Mouse (Mus musculus) spleen, adult 2 months (tissue): ENCODE results near the gene Ggt7. TPM values are rescaled to one million over a fixed set of nuclear protein-coding genes. Genes with fewer than 3 reads are reported as not detected.

Experiments
- DNase-seq, 2 experiments: peaks; one replicate each; pipeline versions ENCODE4 v3.0.0 to v3.0.0-alpha.2; 2012 to 2021; ENCODE audit warnings: low spot score in 2 of 2, low read depth in 1 of 2
- H3K27ac ChIP-seq: fragments of 200-500 bp; 2 replicates; pipeline ENCODE4 v1.5.1; 2012; ENCODE audit warnings: low read length, inconsistent platforms; ENCODE audit not compliant: insufficient read depth
- H3K27me3 ChIP-seq: fragments of 200-500 bp; 2 replicates; pipeline ENCODE4 v1.6.1; 2012; ENCODE audit warnings: mild to moderate bottlenecking, moderate library complexity, low read length, inconsistent platforms; ENCODE audit not compliant: control insufficient read depth, insufficient read depth
- H3K36me3 ChIP-seq: fragments of 200-500 bp; 2 replicates; pipeline ENCODE4 v1.6.1; 2012; ENCODE audit warnings: mild to moderate bottlenecking, low read length, inconsistent platforms; ENCODE audit not compliant: control insufficient read depth, insufficient read depth
- H3K4me1 ChIP-seq: fragments of 200-500 bp; 2 replicates; pipeline ENCODE4 v1.6.1; 2011; ENCODE audit warnings: inconsistent platforms; ENCODE audit not compliant: control insufficient read depth, insufficient read depth, insufficient read length
- H3K4me3 ChIP-seq: fragments of 200-500 bp; 2 replicates; pipeline ENCODE4 v1.5.1; 2011; ENCODE audit warnings: mild to moderate bottlenecking, inconsistent platforms; ENCODE audit not compliant: insufficient read depth, insufficient read length; ENCODE audit errors: extremely low read depth
- CTCF ChIP-seq: fragments of 200-500 bp; IDR thresholded peaks from 2 replicates; pipeline ENCODE4 v1.5.1; 2011; ENCODE audit warnings: mild to moderate bottlenecking, inconsistent platforms; ENCODE audit not compliant: insufficient read depth, insufficient read length, insufficient replicate concordance; ENCODE audit errors: extremely low read depth
- POLR2A ChIP-seq: fragments of 200-500 bp; IDR thresholded peaks from 2 replicates; pipeline ENCODE4 v1.6.1; 2011; ENCODE audit warnings: low read depth, low read length, inconsistent platforms
- WGBS: fragments of 180-500 bp; shearing (Covaris S2); methylation state at CpG from one replicate; pipeline ENCODE4 v1.1.7; 2018; 5-methylcytosine and 5-hydroxymethylcytosine counted together
- polyA plus RNA-seq: library from polyadenylated mRNA; depleted of rRNA; stranded (reverse); fragments of >200 nt; gene quantifications from 2 replicates; pipeline ENCODE4 v1.2.3, GENCODE M21; 2012

Gene Ggt7
- polyA plus RNA-seq, 1 experiment = 8.1 TPM

GRCm38 (mm10) chr2:155507721-155508470 is 10.1 kb downstream of the Ggt7 start:
- H3K4me3 ChIP-seq = no peak overlapping the region
- no peak for DNase-seq
- H3K27me3 ChIP-seq = no peaks in the 10 kb centered on the region
- WGBS = 80% methylated on average over 10 of the region's 10 CpGs
- H3K36me3 ChIP-seq = no peaks in the 10 kb centered on the region
- TF ChIP-seq POLR2A (no peak), CTCF (no peak)
- H3K27ac ChIP-seq = no peak overlapping the region
- no peaks in the 10 kb centered on the region for H3K4me1 ChIP-seq

DNA sequence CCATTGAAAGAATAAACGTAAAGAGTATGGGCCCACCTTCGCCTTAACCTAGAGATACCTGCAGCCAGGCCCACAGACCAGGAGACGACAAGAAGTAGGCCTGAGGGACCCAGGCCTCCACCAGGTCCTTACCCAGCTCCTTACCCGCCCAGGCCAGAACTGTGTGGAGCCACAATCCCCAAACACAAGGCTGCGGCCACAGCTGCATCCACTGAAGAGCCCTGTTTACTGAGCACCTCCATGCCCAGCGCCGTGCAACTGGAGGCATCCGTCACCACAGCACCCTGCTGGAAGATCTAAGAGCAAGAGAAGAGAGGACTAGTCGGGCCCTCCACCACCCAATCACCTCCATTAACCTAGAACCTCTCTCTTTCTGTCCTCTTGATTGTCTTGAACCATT is 12.2 kb downstream of the Ggt7 start:
- WGBS = 92% methylated on average over 9 of the region's 9 CpGs
- H3K27ac ChIP-seq = no peak overlapping the region
- H3K36me3 ChIP-seq = no peaks in the 10 kb centered on the region
- no peak for DNase-seq
- no peaks in the 10 kb centered on the region for H3K4me1 ChIP-seq
- H3K4me3 ChIP-seq = no peak overlapping the region
- no peaks in the 10 kb centered on the region for H3K27me3 ChIP-seq
- TF ChIP-seq POLR2A (no peak), CTCF (no peak)

- 51% methylated on average over 13 of the region's 13 CpGs for WGBS
- no peak for DNase-seq
These were observed 13.3 kb downstream of the Ggt7 start for GRCm38 (mm10) chr2:155504440-155505355.

GRCm38 (mm10) chr2:155502596-155502995 is 15.4 kb downstream of the Ggt7 start:
- H3K4me3 ChIP-seq = no peak overlapping the region
- 68% methylated on average over 7 of the region's 7 CpGs for WGBS
- no peaks in the 10 kb centered on the region for H3K4me1 ChIP-seq
- no peaks in the 10 kb centered on the region for H3K27me3 ChIP-seq
- H3K36me3 ChIP-seq = no peaks in the 10 kb centered on the region
- no peak for DNase-seq
- TF ChIP-seq CTCF (no peak), POLR2A (no peak)
- no peak overlapping the region for H3K27ac ChIP-seq

More at GRCm38 (mm10) chr2:155504440-155505355, 13.3 kb downstream of the Ggt7 start:
- Histone ChIP-seq H3K4me3 (no peak overlapping the region), H3K36me3 (no peaks in the 10 kb centered on the region), H3K4me1 (no peaks in the 10 kb centered on the region), H3K27me3 (no peaks in the 10 kb centered on the region), H3K27ac (no peak overlapping the region)
- no peak for TF ChIP-seq POLR2A
- TF ChIP-seq CTCF = no peak

GRCm38 (mm10) chr2:155490998-155491397 is 27.0 kb downstream of the Ggt7 start:
- Histone ChIP-seq H3K27me3 (no peaks in the 10 kb centered on the region), H3K27ac (no peak overlapping the region), H3K4me1 (no peaks in the 10 kb centered on the region), H3K36me3 (no peaks in the 10 kb centered on the region), H3K4me3 (no peak overlapping the region)
- DNase-seq = no peak
- no peak for TF ChIP-seq CTCF
- no peak for TF ChIP-seq POLR2A
- WGBS = 83% methylated on average over 6 of the region's 6 CpGs

DNA sequence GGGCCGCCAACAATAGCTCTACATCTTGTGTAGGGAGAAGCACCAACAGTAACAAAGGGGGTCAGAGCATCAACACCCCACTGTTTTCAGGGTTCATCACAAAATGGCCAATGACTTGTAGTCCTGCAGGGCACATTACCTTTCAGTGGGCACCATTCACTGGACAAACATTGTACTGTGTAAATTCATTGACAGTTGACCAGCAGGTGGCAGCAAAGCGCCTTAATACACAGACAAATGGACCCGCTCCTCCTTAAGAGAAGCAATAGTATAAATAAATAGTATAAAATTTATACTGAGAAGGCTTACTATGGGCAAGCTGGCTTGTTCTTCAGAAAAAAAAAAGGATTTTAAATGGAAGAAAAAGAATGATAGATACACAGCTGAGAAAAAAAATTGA is 36.0 kb downstream of the Ggt7 start:
- DNase-seq = peak; percentile 49 to 61
- no peaks in the 10 kb centered on the region for H3K36me3 ChIP-seq
- 65% methylated on average over 3 of the region's 3 CpGs for WGBS
- H3K27ac ChIP-seq = no peak overlapping the region
- H3K27me3 ChIP-seq = no peaks in the 10 kb centered on the region
- TF ChIP-seq POLR2A (no peak), CTCF (peak; percentile 28; the same call in 1 of the 2 replicates)
- no peaks in the 10 kb centered on the region for H3K4me1 ChIP-seq
- H3K4me3 ChIP-seq = no peak overlapping the region

DNA sequence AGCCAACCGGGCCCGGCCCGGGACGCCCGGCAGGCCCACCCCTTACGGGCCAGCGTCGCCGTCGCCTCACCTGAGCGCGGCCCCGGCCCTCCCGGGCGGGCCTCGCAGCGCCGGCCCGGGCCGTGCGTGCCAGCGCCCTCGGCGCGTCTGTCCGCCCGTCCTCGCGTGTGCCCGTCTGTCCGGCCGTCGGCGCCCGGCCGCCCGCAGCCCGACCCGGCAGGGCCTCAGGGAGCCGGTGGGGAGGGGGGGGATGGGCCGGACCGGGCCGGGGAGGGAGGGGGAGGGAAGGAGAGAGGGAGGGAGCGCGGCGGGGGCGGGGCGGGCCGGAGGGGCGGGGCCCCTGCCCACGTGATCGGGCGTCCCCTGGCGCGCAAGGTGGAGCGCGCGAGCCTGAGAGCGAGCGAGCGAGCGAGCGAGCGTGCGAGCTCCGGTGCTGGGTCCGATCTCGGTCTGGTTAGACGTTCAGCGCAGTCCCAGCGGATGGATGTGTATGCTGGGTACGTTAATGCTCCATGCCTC is 44.4 kb downstream of the Ggt7 start, which contains the start of gene Ncoa6:
Gene Ncoa6 (minus strand): TSS at position 325 of the 519 bp plus-strand sequence.
- Histone ChIP-seq H3K4me1 (peaks cover 7% of the 10 kb centered on the region; the same call in 1 of the 2 replicates), H3K27me3 (no peaks in the 10 kb centered on the region), H3K4me3 (peak within 1 kb of the TSS; percentile 79), H3K36me3 (no peaks in the 10 kb centered on the region), H3K27ac (peak within 1 kb of the TSS; percentile 51; the same call in 1 of the 2 replicates)
- DNase-seq = peak; percentile 41 to 52
- TF ChIP-seq CTCF = no peak
- TF ChIP-seq POLR2A = no peak
- 1% methylated on average over 51 of the region's 72 CpGs for WGBS
